Mouse (Mus musculus) lung, adult 18-20 months (tissue): ENCODE results near the gene Pikfyve.
"Not testable (repeated sequence)": the region's sequence is repeated elsewhere in the genome, so short reads cannot be mapped to it uniquely, and the experiment has no call there.

ENCODE experiments used
- DNase-seq, 2 experiments: peaks; one replicate each; pipeline ENCODE4 v3.0.0; 2022; ENCODE audit warnings: mixed read lengths in 2 of 2

Pikfyve gene

DNA sequence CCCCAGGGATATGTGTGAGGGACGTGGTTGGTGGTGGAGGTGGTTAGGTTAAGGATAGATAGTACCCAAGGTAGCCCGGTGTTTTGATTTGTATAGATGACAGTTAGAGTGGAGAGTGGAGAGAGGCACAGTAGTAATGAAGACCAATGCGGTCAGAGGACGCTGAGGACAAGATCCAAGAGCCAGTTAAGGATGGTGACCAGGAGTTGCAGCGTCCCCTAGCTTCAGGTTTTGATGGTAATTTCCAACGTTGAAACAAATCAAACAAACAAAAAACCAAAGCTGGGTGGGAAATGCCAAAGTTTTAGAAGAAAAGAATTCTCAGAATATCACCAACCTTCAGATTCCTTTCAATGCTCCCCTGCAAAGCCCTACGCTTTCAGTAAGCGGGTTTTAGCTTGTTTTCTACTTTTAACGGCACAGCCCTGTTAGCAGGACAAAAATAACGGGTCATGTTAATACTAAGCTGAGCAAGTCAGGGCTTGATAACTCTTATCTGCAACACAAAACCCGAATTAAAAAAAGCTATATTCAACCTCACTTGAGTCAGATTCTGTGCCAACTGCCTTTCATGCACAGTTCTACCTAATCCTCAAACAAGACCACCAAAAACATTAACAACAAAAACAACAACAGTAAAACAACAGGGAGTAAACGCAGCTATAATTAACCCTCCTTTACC is 818 bp upstream of the Pikfyve start:
- no peak for DNase-seq

DNA sequence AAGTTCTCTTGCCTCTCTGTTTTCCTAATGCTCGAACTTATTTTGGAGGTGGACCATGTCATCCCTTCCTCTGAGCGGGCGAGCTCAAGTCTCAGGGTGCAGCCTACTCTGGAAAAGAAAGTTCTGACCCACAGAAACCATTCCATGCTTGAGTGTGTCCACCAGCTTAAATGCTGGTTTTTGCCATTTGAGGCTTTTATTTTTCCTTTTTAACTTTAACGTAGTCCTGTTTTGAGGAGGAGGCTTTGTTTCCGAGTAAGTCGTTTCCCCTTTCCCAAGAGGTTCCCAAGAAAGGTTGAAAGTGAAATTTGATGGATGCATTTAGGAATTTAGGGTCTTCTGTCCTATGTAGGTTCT is 569 bp downstream of the Pikfyve start:
- DNase-seq, result no peak

DNA sequence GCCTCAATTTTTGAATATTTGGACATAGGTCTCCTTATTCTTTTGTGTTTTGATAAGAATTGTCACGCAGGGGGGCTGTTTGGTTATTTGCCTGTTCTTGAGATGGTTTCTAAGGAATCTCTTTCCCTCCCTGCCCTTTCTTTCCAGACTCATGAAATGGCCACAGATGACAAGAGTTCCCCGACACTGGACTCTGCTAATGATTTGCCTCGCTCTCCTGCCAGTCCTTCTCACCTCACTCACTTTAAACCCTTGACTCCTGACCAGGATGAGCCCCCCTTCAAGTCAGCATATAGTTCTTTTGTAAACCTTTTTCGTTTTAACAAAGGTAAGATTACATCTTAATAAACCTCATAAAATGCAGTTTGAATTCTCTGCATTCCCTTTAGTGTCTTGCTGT is 3.7 kb downstream of the Pikfyve start:
- no peak for DNase-seq

DNA sequence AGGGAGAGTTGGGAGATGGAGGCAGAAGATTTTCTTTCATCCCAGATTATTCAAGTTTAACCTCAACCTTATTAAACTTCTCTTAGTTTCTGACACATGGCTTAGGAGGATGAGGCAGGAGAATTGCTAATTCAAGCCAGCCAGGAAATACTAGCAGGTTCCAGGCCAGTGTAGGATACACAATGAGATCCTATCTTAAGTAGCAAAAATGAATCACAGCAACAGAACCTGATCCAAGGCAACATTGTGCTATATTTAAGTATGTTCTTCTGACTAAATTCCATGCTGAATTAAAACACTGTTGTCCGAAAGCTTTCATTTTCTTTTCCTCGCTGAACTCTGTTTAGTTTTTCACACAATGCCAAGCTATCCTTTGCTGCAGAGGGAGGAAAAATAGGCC is 6.7 kb downstream of the Pikfyve start:
- DNase-seq, result no peak

DNA sequence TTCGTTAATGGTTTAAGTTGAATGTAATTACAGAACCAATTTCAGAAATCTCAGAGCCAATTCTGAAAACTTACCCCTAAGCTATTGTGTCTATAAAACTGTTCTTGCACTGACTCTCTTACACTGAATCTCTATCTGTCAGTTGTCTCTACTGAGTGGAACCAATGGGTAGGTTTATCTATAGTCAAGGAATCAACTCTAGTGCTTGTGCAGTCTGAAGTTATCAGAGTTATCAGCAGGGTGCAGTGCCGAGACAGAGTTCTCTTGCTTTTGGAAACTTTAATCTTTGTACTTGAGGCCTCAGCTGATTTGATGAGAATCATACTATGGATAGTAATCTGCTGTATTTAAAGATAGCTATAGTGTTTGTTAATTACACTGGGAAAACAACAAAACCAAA is 11.9 kb downstream of the Pikfyve start:
- DNase-seq, result no peak

DNA sequence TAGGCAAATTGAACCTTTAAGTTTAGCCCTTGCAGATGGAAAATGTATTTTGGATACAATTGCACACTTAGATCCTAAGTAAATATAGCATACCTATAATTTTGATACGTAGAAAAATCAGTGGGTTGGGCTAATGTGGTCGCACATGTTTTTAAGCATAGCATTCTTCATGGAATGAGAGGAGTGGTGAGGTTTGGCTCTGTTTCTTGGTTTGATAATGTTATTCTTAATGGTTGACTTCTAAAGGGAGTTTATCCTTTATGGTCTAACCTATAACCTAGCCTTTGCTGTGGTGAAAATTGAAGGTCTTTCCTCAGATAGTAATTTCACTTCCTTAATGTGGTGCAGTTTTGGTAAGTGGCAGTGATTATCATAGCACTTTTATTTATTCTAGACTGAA is 12.4 kb downstream of the Pikfyve start:
- DNase-seq, result no peak

DNA sequence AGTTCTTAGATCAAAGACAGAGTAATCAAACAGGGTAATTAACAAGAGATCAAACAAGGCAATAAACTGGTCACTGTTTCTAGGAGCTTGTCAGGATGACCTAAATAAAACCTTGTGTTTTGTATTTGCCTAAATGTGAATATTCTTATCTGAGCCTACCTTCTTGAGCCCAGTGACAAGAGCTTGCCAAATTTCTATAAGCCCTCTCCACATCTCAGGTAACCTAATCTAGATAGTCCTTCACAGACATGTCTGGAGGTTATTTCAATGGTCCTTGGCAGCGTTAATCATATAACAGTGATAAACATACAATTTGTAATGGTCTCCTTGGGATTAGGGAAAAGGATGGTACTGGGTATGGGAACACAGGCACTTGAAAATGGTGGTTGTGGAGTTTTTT is 17.8 kb downstream of the Pikfyve start:
- no peak for DNase-seq

DNA sequence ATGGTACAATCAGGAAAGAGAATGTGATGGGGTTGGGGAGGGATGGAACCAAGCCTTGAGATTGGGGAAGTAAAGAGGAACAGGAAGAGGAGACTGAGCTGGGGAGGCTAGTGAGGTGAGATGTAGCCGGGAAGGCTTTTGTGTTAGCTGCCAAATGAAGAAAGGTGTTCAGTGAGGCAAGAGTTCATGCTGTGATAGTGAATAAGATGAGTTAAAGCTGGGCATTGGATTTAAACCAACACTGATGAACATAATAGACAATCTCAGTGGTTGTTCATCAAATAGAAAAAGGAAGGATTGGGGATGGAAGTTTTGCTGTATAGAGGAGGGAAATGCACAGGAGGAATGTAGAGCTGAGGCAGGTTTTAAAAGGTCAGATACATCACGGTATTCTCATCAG is 26.7 kb downstream of the Pikfyve start:
- no peak for DNase-seq

DNA sequence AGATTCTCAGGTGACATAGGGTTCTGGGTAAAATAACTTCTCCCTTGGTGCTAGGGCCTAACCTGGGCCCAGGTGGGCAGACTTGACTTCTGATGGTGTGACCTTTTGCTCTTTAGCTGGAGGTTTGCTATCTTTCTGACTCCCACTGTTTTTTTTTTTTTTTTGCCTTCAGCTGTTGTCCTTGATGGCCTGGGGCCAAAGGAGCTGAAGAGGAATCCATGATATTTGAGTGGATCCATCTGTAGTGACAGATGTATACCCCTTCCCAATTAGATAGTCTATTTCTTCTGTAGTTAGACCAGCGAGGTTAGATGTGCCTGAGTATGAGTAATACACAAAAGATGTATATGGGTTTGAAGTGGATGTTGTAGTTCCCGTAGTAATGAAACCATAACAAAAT is 31.1 kb downstream of the Pikfyve start:
- no peak for DNase-seq

DNA sequence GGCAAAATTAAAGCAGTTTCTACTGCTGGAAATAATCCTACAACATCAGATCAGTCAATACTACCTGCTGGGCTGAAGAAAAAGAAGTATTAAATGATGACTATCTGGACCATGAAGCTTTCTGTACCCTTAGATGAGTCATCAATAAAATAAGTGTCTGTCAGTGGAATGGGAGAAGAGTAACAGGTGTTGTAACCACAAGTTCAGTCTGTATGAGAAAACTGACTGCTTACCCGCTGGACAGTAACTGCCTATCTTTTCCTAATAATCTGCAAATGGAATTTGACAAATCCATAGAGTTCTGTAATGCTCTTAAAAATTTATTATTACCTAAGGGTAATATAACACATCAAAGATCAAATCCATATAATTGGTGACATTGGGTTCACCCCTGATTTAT is 31.5 kb downstream of the Pikfyve start:
- no peak for DNase-seq

DNA sequence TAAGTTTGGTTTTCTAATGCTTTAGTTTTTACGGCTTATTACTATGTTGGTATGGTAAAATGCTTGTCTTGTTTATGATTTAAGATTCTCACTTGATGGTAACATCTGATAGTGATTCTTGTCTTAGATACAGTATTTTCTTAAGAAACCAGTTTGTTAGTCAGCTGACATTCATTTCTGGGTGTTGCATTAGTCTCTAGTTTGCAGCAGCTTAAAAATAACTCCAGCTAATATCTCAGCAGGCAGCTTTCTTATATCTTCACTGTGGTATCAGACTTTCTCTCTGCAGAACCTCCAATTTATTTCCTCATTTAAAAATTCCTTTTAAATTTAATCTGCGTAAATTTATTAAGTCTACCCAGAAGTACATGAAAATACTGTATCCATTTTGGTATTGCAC is 37.2 kb downstream of the Pikfyve start:
- no peak for DNase-seq

DNA sequence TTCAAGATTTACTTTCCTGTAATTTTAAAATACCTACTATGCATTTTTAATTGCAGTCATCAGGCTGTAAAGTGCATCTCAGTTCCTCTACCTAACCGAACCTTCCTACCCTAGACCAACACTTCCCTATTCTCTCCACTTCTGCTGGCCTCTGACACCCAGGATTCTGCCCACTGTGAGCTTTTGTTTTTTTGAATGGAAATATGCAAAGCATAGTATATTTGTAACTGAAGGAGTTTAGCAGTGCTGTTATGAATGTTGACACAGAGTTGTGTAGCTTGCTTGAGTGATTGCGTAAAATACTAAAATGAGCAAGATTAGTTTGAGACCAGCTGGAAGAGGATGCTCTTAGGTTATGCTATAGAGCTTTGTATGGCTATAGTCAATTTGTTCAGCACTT is 41.2 kb downstream of the Pikfyve start:
- DNase-seq, result no peak

DNA sequence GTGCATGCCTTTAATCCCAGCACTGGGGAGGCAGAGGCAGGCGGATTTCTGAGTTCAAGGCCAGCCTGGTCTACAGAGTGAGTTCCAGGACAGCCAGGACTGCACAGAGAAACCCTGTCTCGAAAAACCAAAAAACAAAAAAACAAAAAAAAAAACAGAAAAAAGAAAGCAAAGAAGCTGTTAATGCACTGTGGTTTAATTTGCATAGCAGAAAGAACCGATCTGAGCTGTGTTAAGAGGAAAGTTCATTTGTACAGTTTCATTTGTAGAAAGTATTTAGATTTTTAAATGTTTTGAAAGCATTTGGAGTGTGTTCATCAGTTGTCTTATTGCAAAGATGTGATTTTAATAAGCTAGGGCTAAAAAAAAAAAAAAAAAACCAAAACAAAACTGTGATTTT is 43.3 kb downstream of the Pikfyve start:
- not testable (repeated sequence) for DNase-seq

DNA sequence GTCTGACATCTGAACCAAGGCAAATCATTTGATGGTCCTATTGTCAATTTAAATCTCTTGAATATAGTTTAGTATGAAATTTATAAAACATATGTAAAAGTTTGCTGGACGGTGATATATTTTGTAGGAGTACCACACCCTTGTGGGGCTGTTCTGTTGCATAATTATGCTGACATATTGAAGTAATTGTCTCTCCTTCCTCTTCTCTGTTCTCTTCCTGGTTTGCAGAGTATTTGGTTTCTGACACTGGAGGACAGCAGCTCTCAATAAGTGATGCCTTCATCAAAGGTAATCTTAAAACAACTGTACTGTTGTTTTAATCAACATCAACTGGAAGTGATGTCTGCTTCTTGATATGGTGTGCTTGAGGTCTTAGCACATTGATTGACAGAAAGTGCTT is 44.1 kb downstream of the Pikfyve start:
- no peak for DNase-seq

DNA sequence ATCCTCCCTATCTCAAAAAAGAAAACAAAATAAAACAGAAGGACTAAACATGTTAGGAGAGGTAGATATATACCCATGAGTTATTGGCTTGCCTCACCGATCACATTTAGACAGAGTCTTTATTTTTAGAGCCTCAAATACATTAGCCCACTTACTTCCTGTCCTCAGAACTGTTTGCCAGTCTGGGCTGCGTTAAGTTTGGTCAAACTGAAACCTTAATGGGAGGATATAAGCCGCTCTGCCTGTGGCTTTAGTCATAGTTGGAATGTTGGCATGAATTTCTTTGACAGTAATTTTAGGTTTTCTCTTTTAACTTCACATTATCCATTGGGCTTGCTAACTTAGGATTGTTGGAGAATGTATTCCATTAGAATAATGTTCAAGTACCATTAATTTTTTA is 51.2 kb downstream of the Pikfyve start:
- no peak for DNase-seq

DNA sequence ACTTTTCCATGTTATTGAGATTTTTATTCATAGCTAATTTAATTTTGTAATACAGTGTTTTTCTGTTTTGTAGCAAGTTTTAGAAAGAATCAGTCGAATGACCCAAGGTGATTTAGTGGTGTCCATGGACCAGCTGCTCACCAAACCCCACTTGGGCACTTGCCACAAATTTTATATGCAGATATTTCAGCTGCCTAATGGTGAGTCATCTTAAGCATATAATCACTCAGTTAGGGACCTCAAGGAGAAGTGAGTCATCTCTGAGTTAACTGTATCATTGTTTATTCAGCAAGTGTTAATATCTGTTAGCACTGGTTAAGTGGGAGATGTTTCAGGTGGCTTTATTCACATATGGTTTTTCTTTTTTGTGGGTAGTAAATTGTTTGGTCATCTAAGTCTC is 59.2 kb downstream of the Pikfyve start:
- no peak for DNase-seq

DNA sequence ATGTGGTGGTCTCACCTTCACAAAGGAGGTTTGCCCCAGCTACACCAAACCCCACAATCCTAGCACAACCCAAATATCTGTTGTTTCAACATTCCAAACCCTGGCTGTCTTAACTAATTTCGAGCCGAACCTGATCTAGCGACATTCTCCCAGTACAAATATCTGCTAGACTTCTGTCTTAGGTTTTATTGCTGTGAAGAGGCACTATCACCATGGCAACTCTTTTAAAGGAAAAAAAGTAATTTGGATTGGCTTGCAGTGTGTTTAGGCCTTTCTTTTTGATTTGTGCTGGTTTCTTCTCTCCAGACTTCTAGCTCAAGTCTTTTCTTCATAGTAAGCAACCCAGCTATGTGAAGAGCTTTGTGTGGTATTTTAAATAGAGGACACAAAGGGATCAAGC is 94.0 kb downstream of the Pikfyve start:
- no peak for DNase-seq

DNA sequence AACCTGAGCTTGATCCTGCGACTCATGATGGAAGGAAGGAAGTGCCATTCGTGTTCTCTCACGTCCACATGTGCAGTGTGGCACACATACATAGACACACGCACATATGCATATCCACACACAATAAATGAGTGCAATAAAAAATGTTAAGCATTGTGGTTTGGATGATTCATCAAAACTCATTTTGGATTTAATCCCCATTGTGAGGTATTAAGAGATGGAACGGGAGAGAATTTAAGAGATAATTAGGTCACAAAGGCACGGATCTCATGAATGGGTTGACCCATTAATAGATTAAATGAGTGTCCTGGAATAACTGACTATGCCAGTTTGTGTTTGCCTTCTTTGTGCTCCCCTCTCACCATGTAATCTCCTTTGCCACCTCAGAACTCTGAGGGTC is 95.3 kb downstream of the Pikfyve start, which contains the start of gene Pth2r:
Gene Pth2r (plus strand): TSS at position 301 of the 400 bp plus-strand sequence.
- no peak for DNase-seq

DNA sequence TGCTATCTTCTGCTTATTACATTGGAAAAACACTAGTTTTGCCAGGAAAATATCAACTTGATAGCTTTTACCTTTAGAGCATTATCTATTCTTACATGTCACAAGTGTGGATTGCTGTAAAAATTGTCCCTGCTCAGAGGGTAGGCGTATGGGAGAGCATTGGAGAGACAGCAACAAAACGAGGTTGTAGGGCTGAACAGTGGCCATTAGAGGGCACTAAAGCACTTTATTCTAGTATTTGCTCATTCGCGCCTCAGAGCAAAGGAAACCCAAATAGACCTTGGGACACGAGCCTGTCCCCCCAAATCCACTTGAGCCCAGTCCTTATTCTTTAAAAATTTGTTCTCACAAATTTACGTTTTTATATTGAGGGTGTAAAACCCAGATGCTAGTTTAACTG is 96.3 kb downstream of the Pikfyve start:
- peak; percentile 13 to 32 for DNase-seq

DNA sequence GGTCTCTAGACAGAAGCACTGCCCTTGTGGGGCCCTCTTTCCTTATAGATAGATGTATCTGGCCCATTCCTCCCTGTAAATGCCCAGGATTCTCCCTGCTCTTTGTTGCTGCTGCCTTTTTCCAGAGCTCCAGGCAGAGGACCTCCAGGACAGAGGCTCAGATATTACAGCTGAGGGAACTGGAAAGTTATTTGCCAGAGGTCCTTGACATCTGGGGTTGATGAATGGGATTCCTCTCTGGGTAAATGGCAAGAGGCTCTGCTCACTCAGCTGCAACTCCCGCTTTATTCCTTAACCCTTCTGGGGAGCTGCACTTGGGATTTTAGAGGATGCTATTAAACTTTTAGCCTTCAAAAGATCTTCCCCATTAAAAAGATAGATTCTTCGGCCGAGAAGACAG is 122.0 kb downstream of the Pikfyve start:
- DNase-seq, result no peak

DNA sequence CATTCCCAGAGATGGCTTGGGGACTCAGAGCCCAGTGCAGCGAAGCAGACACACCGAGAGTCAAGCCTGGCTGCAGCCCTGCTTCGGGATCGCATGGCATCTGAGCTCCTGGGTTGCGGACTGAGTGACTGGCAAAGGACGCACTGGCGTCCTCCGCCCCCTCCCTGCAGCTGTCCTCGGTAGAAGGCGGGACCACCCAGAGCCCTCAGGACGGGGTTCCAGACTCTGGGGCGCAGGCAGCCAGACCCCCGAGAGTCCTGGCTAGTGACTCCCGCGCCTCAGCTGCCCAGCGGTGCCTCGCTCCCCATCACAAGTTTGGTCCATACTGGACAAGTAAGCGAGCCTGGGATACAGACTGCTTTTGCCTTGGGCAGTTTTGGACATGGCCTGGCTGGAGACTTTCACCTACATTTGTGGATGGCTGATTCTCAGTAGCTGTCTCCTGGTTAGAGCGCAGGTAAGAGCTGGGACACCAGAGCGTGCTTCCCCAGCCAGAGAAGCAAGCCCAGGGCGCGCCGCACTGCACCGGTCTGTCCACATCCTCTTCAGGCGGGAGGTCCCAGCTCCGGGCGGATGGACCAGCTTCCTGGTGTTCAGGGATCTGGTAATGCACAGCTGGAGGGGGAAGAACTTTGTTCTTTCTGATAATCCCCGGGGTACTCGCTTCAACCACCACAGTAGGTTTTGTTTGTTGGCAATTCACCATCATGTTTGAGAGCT is 124.9 kb downstream of the Pikfyve start:
- DNase-seq, result no peak

DNA sequence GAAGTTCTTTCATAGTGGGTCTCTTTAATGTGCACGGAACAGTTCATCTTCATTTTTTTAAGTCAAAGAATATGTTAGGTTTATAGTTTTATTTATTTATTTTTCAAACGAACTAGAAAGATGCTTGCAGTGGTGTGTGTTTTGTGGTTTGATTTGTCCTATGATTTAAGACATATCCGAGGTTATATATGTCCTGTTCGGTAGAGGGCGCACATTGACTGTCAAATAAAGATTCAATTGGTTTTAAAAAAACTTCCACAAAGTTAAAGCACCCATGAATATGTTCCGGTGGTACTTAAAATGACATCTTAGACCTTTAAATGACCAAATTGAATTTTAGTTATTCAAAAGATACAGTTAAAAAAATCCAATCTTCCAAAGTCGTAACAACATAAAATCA is 125.6 kb downstream of the Pikfyve start:
- no peak for DNase-seq

DNA sequence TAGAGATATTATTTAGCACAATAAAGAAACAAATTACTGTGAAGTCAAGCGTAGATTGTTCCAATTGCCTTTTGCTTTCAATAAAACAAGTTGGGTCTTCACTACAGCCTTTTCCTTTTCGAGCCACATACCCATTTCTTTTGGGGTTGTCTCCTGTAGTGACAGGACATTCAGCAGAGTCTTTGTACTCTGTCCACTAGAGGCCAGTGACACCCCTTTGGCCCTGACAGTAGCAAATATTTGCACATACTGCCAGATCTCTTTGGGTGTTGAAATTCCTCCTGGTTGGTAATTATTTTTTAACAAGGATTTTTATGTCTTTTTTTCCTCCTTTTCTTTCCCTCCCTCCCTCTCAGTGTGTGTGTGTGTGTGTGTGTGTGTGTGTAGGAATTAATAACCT is 126.4 kb downstream of the Pikfyve start:
- DNase-seq, result no peak

DNA sequence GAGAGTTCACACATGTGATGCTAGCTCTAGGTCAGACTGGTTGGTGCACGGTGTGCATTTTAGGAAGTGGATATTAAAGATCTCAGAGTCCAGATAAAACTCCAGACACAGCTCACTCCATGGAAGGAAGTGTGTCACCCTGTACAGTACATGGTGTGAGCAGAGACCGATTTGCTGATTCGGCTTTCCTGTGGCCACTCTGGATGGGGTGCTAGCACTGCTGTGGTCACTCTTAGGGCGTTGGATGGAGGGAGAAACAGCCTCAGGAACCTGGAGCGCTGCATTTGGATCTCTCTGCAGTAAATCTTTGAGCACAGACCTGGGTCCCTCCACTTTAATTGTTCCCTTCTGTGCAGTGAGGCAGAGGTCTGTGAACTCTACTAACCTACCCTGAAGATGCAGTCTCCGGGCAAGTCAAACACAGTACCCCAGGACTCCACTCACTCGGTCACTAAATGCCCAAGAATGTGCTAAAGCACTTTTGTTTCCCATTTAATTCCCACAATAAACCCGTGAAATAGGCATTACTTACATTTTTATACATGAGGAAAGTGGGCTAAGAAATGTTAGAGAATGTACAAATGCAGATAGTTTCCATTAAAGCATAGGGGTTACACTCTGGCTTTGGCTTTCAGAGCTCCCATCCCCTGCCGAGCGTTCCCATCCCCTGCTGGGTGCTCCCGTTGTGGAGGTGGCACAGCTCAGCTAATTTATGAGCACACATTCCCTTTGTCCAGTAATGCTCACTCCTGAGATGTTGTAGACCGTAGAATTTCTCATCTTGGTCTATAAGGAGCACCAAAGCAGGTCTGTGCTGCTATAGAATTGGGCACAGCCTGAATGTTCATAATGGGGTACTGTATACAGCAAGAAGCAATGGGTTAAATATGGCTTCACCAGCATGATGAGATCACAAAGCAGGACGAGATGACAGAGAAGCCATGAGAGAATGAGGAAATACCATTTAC is 127.9 kb downstream of the Pikfyve start:
- DNase-seq, result no peak
